In genomic region chr9:56938374-56938773, GRCm38 (mm10) we compare ENCODE assay signal across 8 mouse cellular contexts. TPM values are rescaled to one million over a fixed set of nuclear protein-coding genes. Genes with fewer than 3 reads are reported as not detected.
DNase-seq lines count a peak whose midpoint lies in the region; ATAC-seq and TF ChIP-seq lines count a peak whose summit lies in the region.

No protein-coding gene starts in this region.

- H3K27ac ChIP-seq in ES-E14 (ENCODE audit: insufficient read depth, low read depth, low read length, poor library complexity, severe bottlenecking): no peak overlapping the region
- H3K27ac ChIP-seq in heart, postnatal 0 days (ENCODE audit: low read depth): peak overlapping the region; percentile 91
- no peak overlapping the region for H3K27ac ChIP-seq in limb, embryonic 13.5 days
- no peak overlapping the region for H3K27ac ChIP-seq in neural tube, embryonic 11.5 days (ENCODE audit: low read depth, low read length)

- peak overlapping the region; percentile 94; the same call in 1 of the 2 replicates for H3K9ac ChIP-seq in ES-E14 (ENCODE audit: insufficient read depth, low read depth, low read length, poor library complexity, severe bottlenecking)
- peak overlapping the region; percentile 60 for H3K9ac ChIP-seq in heart, postnatal 0 days (replicated peaks; ENCODE audit: low read depth, low read length)
- peak overlapping the region; percentile 91 for H3K9ac ChIP-seq in limb, embryonic 13.5 days
- peak overlapping the region; percentile 83 for H3K9ac ChIP-seq in neural tube, embryonic 11.5 days (ENCODE audit: low read length)

- no peak for TF ChIP-seq CTCF in brain, embryonic 14.5 days (IDR thresholded peaks at IDR 0.05; ENCODE audit: borderline replicate concordance, extremely low read depth, insufficient read depth, insufficient read length)
- no peak for TF ChIP-seq CTCF in heart, postnatal 0 days (IDR thresholded peaks at IDR 0.05; ENCODE audit: low read depth)

- H3K4me1 ChIP-seq in ES-E14 (ENCODE audit: control insufficient read depth in 2 of 2, insufficient read depth in 2 of 2, low read length in 2 of 2, poor library complexity in 1 of 2): peaks cover 0 to 4% of the 10 kb centered on the region in 2 experiments; a peak in 1 of 4 replicates
- peaks cover 5% of the 10 kb centered on the region; the same call in 1 of the 2 replicates for H3K4me1 ChIP-seq in heart, postnatal 0 days (ENCODE audit: control insufficient read depth, insufficient read depth)
- H3K4me1 ChIP-seq in limb, embryonic 13.5 days: peaks cover 16% of the 10 kb centered on the region
- 0 out of 2 replicates have a peak, but pooled peaks cover 4% of the 10 kb centered on the region for H3K4me1 ChIP-seq in neural tube, embryonic 11.5 days (ENCODE audit: control insufficient read depth, insufficient read depth, low read length)

- H3K4me3 ChIP-seq in ES-E14 (ENCODE audit: insufficient read depth in 1 of 2, low read depth in 1 of 2, low read length in 2 of 2, poor library complexity in 1 of 2, severe bottlenecking in 1 of 2): peak overlapping the region; percentile 87 to 96
- peak overlapping the region; percentile 62 for H3K4me3 ChIP-seq in heart, postnatal 0 days (ENCODE audit: low read depth, low read length)
- H3K4me3 ChIP-seq in limb, embryonic 13.5 days: peak overlapping the region; percentile 88
- peak overlapping the region; percentile 78 for H3K4me3 ChIP-seq in neural tube, embryonic 11.5 days (ENCODE audit: low read depth, low read length)

- no peak for TF ChIP-seq POLR2A in brain, embryonic 14.5 days (IDR thresholded peaks at IDR 0.05; ENCODE audit: borderline replicate concordance, extremely low read depth, insufficient read depth, insufficient read length, poor library complexity, severe bottlenecking)

- DNase-seq in ES-E14 (ENCODE audit: low read depth, low spot score): no peak
- peak; percentile 11 for DNase-seq in brain, embryonic 14.5 days (ENCODE audit: low read depth)
- DNase-seq in heart, postnatal 0 days (ENCODE audit: low spot score): peak; percentile 86
- DNase-seq in neural tube, embryonic 11.5 days (ENCODE audit: low spot score): no peak
- no peak for DNase-seq in layer of hippocampus, adult 18-20 months (ENCODE audit: low spot score in 2 of 2)
- DNase-seq in retina, postnatal 1 day: no peak

- H3K4me2 ChIP-seq in heart, postnatal 0 days (ENCODE audit: low read depth, low read length): peak overlapping the region; percentile 73
- H3K4me2 ChIP-seq in limb, embryonic 13.5 days (replicated peaks): peak overlapping the region; percentile 89
- H3K4me2 ChIP-seq in neural tube, embryonic 11.5 days (ENCODE audit: low read depth): peak overlapping the region; percentile 91

- no peaks in the 10 kb centered on the region for H3K9me3 ChIP-seq in ES-E14 (ENCODE audit: control insufficient read depth, insufficient read depth, low read depth, low read length)
- no peaks in the 10 kb centered on the region for H3K9me3 ChIP-seq in heart, postnatal 0 days (replicated peaks; ENCODE audit: control insufficient read depth, low read length)
- H3K9me3 ChIP-seq in limb, embryonic 13.5 days: no peaks in the 10 kb centered on the region
- H3K9me3 ChIP-seq in neural tube, embryonic 11.5 days (ENCODE audit: control insufficient read depth, low read length): no peaks in the 10 kb centered on the region

- H3K27me3 ChIP-seq in heart, postnatal 0 days (ENCODE audit: control insufficient read depth, insufficient read depth, low read length): no peaks in the 10 kb centered on the region
- no peaks in the 10 kb centered on the region for H3K27me3 ChIP-seq in limb, embryonic 13.5 days
- H3K27me3 ChIP-seq in neural tube, embryonic 11.5 days (ENCODE audit: control insufficient read depth, insufficient read depth, low read length): no peaks in the 10 kb centered on the region

- in situ Hi-C loops in ES-E14 (cut with MboI; ENCODE audit: low sequenced_read_pairs in 2 of 2, unreplicated experiment in 2 of 2): no loop called here

- no peak for ATAC-seq in heart, postnatal 0 days (ENCODE audit: insufficient read depth, low read depth)
- no peak for ATAC-seq in limb, embryonic 13.5 days (ENCODE audit: low FRiP score, low read depth)
- no peak for ATAC-seq in neural tube, embryonic 11.5 days (ENCODE audit: insufficient read depth, low FRiP score, low TSS enrichment)
- ATAC-seq in granulocyte monocyte progenitor cell, adult 5-6 weeks (replicated peaks; ENCODE audit: poor library complexity, severe bottlenecking): no peak

- WGBS in heart, postnatal 0 days: under 1% methylated on average over 7 of the region's 7 CpGs
- WGBS in limb, embryonic 13.5 days: 1% methylated on average over 7 of the region's 7 CpGs
- WGBS in neural tube, embryonic 11.5 days: 7% methylated on average over 7 of the region's 7 CpGs

- TF ChIP-seq EP300 in heart, postnatal 0 days (IDR thresholded peaks at IDR 0.05; ENCODE audit: low read depth): no peak

- H3K36me3 ChIP-seq in ES-E14 (ENCODE audit: control insufficient read depth, insufficient read depth, low read length, poor library complexity, severe bottlenecking): no peaks in the 10 kb centered on the region
- no peaks in the 10 kb centered on the region for H3K36me3 ChIP-seq in heart, postnatal 0 days (replicated peaks; ENCODE audit: control insufficient read depth, insufficient read depth, low read length)
- H3K36me3 ChIP-seq in limb, embryonic 13.5 days: peaks cover 7% of the 10 kb centered on the region; the same call in 1 of the 2 replicates
- H3K36me3 ChIP-seq in neural tube, embryonic 11.5 days (ENCODE audit: control insufficient read depth, insufficient read depth, low read length): no peaks in the 10 kb centered on the region

TF ChIP-seq in ES-E14, 5 proteins besides CTCF, POLR2A, EP300 and RAD21:
- TF ChIP-seq CHD2 (IDR thresholded peaks at IDR 0.05; ENCODE audit: low read depth, low read length): no peak
- no peak for TF ChIP-seq MAFK (IDR thresholded peaks at IDR 0.05; ENCODE audit: insufficient read depth, low read depth, low read length)
- TF ChIP-seq ZC3H11A (IDR thresholded peaks at IDR 0.05; ENCODE audit: borderline replicate concordance, low read depth, low read length): no peak
- TF ChIP-seq HCFC1 (IDR thresholded peaks at IDR 0.05; ENCODE audit: borderline replicate concordance, insufficient read depth, low read length): no peak
- no peak for TF ChIP-seq ZNF384 (IDR thresholded peaks at IDR 0.05; ENCODE audit: low read depth, low read length)

RNA-seq across cellular contexts. Expression of gene Imp3, which starts 1.1 kb away (rescaled TPM):
- total RNA-seq in ES-E14 (2012; rRNA removed): 106 and 108 TPM in 2 replicates
- 134 and 190 TPM in 2 replicates for polyA plus RNA-seq in brain, embryonic 14.5 days (2012; rRNA removed)
- total RNA-seq in heart, postnatal 0 days (2014; rRNA removed; ENCODE audit: low replicate concordance): 178 and 179 TPM in 2 replicates
- 58.1 and 63.1 TPM in 2 replicates for polyA plus RNA-seq in heart, postnatal 0 days (2015; fragmentation: Nextera tagmentation; extraction: Ambion mirVana)
- 87.6 and 88.8 TPM in 2 replicates for polyA plus RNA-seq in limb, embryonic 13.5 days (2015; fragmentation: Nextera tagmentation; extraction: Ambion mirVana)
- polyA plus RNA-seq in neural tube, embryonic 11.5 days (2014; fragmentation: Nextera tagmentation; extraction: Ambion mirVana): 60.2 and 67.4 TPM in 2 replicates
- total RNA-seq in layer of hippocampus, adult 18-20 months (2021): 10 to 100 TPM; 56.1 to 57.1 TPM
- total RNA-seq in granulocyte monocyte progenitor cell, adult 5-6 weeks (2014; fragmentation: Nextera tagmentation): 95.8 and 123 TPM in 2 replicates
- total RNA-seq in granulocyte monocyte progenitor cell, adult 5-6 weeks (2017): 65.1 and 69.7 TPM in 2 replicates

RNA-seq across cellular contexts. Expression of gene Snx33, which starts 10.2 kb away (rescaled TPM):
- total RNA-seq in ES-E14 (2012; rRNA removed): 1.6 and 4.1 TPM in 2 replicates
- 3.0 and 4.0 TPM in 2 replicates for polyA plus RNA-seq in brain, embryonic 14.5 days (2012; rRNA removed)
- 11.4 and 13.5 TPM in 2 replicates for total RNA-seq in heart, postnatal 0 days (2014; rRNA removed; ENCODE audit: low replicate concordance)
- polyA plus RNA-seq in heart, postnatal 0 days (2015; fragmentation: Nextera tagmentation; extraction: Ambion mirVana): 4.4 and 5.2 TPM in 2 replicates
- 12.0 and 13.1 TPM in 2 replicates for polyA plus RNA-seq in limb, embryonic 13.5 days (2015; fragmentation: Nextera tagmentation; extraction: Ambion mirVana)
- 4.3 and 6.5 TPM in 2 replicates for polyA plus RNA-seq in neural tube, embryonic 11.5 days (2014; fragmentation: Nextera tagmentation; extraction: Ambion mirVana)
- 1 to 10 TPM; 8.5 to 9.3 TPM for total RNA-seq in layer of hippocampus, adult 18-20 months (2021)
- 2.1 and 5.0 TPM in 2 replicates for total RNA-seq in granulocyte monocyte progenitor cell, adult 5-6 weeks (2014; fragmentation: Nextera tagmentation)
- total RNA-seq in granulocyte monocyte progenitor cell, adult 5-6 weeks (2017): 1.5 and 2.0 TPM in 2 replicates

RNA-seq across cellular contexts. Expression of gene Snupn, which starts 12.3 kb away (rescaled TPM):
- total RNA-seq in ES-E14 (2012; rRNA removed): 16.4 and 18.2 TPM in 2 replicates
- polyA plus RNA-seq in brain, embryonic 14.5 days (2012; rRNA removed): 15.2 and 17.6 TPM in 2 replicates
- 2.8 and 9.6 TPM in 2 replicates for total RNA-seq in heart, postnatal 0 days (2014; rRNA removed; ENCODE audit: low replicate concordance)
- polyA plus RNA-seq in heart, postnatal 0 days (2015; fragmentation: Nextera tagmentation; extraction: Ambion mirVana): 14.9 and 15.8 TPM in 2 replicates
- polyA plus RNA-seq in limb, embryonic 13.5 days (2015; fragmentation: Nextera tagmentation; extraction: Ambion mirVana): 29.2 and 29.3 TPM in 2 replicates
- polyA plus RNA-seq in neural tube, embryonic 11.5 days (2014; fragmentation: Nextera tagmentation; extraction: Ambion mirVana): 28.9 and 31.1 TPM in 2 replicates
- 10 to 100 TPM; 16.7 to 19.3 TPM for total RNA-seq in layer of hippocampus, adult 18-20 months (2021)
- 1.4 and 3.3 TPM in 2 replicates for total RNA-seq in granulocyte monocyte progenitor cell, adult 5-6 weeks (2014; fragmentation: Nextera tagmentation)
- total RNA-seq in granulocyte monocyte progenitor cell, adult 5-6 weeks (2017): 10.9 and 11.6 TPM in 2 replicates

RNA-seq across cellular contexts. Expression of gene Ptpn9, which starts 56.3 kb away (rescaled TPM):
- 3.0 and 6.8 TPM in 2 replicates for total RNA-seq in ES-E14 (2012; rRNA removed)
- 43.9 and 47.6 TPM in 2 replicates for polyA plus RNA-seq in brain, embryonic 14.5 days (2012; rRNA removed)
- 22.2 and 22.6 TPM in 2 replicates for total RNA-seq in heart, postnatal 0 days (2014; rRNA removed; ENCODE audit: low replicate concordance)
- polyA plus RNA-seq in heart, postnatal 0 days (2015; fragmentation: Nextera tagmentation; extraction: Ambion mirVana): 7.8 and 8.9 TPM in 2 replicates
- 28.0 and 29.3 TPM in 2 replicates for polyA plus RNA-seq in limb, embryonic 13.5 days (2015; fragmentation: Nextera tagmentation; extraction: Ambion mirVana)
- polyA plus RNA-seq in neural tube, embryonic 11.5 days (2014; fragmentation: Nextera tagmentation; extraction: Ambion mirVana): 35.5 and 36.5 TPM in 2 replicates
- 10 to 100 TPM; 29.6 to 31.6 TPM for total RNA-seq in layer of hippocampus, adult 18-20 months (2021)
- total RNA-seq in granulocyte monocyte progenitor cell, adult 5-6 weeks (2014; fragmentation: Nextera tagmentation): 10.2 and 11.3 TPM in 2 replicates
- total RNA-seq in granulocyte monocyte progenitor cell, adult 5-6 weeks (2017): 10.3 and 10.5 TPM in 2 replicates

Comparison
In these comparisons a context has a peak if more than half of its experiments do, and no peak if none do; other contexts are left out.
1. DNase-seq: peak in brain, embryonic 14.5 days (single experiment) and heart, postnatal 0 days (single experiment); none in ES-E14 (single experiment), neural tube, embryonic 11.5 days (single experiment), layer of hippocampus, adult 18-20 months (0 of 2) and retina, postnatal 1 day (single experiment).
2. Peak in every context shown above with its lines, with median percentiles within 50 percentile points of each other: H3K4me3 ChIP-seq, H3K9ac ChIP-seq and H3K4me2 ChIP-seq.